Mouse (Mus musculus) induced T-regulatory cell, adult 2 months (primary cell): ENCODE data around the gene Hsd17b1.

Source experiments
- DNase-seq: peaks from one replicate; pipeline ENCODE4 v3.0.0-alpha.2; 2012; ENCODE audit warnings: low read depth

Gene Hsd17b1

DNA sequence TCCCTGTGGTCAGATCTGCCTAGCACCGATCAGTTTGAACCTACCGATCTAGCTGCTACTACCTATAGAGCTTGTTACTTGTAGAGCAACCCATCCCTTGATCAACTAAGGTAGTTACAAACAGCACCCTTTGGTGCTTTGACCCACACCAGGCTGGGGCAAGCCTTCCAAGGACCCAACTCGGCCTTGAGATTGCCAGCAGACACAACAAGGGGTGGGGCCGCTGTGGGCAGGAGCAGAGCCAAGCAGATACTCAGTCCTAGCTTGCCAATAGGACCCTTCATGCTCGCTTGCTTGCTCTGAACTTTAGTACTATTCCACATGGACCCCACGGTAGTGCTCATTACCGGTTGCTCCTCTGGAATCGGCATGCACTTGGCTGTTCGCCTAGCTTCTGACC is at the start of gene Hsd17b1:
Gene Hsd17b1, plus strand, starts transcription at position 291 of the 400 bp plus-strand sequence.
- no peak for DNase-seq

DNA sequence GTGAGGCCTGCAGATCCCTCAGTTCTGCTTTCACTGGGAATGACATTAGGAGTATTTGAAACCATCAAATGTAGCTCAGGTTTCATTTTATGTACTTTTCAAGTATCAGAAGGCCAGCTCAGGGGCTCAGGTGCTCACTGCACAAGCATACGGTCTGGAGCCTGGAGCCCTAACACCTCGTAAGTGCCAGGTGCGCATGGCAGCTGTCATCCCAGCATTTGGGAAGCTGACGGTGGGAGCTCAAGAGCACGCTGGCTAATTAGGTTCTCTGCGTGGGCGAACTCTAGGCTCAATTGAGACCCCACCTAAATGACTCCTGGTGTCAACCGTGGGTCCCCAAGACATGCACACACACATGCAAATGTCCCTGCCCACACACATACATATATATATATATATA is 48.9 kb upstream of the Hsd17b1 start:
- no peak for DNase-seq

DNA sequence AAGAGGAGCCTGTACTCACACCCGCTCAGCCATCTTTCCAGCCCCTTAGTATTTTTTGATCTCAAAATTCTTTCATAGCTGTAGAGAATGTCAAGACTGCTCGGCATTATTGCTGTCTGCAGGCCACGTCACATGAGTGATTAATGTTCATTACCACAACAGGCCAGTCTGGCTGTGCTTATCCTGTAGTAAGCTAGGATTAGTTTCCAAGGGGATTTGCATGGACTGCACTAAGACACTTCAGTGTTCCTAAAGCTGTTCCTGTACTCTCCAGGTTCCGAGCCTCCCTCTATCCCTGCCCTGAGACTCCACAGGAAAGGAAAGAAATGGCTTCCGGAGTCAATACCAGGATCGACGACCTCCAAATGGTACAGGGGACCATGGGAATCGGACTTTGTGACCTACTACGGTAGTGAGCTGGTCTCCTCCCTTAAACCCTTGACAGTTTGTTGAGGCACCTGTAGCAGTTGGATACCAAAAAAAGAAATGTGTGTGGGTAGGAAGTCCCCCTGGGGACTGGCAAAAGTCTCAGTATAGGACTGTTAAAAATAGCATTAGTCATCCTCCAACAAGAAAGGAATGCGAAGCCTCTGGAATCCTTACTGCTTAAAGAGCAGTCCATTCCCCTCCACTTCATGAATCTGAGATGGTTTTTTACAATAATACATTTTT is 47.9 kb upstream of the Hsd17b1 start:
- no peak for DNase-seq

DNA sequence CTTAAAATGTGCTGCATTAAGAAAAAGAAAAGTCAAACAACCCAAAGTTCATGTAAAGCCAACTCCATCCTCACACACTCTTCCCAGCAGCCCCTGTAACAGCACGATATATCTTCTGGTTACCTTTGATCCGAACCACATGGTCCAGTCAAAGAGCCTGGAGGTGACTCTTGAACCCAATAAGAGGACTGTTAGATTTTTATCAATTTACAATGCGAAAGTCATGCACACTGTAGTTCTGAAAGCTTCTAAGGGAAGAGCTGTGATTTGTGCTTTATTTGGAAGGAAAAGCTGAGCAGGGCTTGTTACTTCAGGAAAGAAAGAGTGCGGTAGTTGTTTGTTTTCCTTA is 47.4 kb upstream of the Hsd17b1 start:
- no peak for DNase-seq

DNA sequence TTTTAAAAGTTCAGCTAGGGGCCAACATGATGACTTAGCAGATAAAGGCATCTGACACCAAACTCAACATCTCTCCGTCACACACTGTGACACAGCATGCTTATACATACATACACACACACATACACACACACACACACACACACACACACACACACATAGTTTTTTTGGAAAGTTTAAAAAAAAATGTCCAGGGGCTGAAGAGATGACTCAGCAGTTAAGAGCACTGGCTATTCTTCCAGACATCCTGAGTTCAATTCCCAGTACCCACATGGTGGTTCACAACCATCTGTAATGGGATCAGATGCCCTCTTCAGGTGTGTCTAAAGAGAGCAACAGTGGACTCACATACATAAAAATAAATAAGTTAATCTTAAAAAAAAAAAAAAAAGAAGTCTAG is 46.7 kb upstream of the Hsd17b1 start:
- no peak for DNase-seq

DNA sequence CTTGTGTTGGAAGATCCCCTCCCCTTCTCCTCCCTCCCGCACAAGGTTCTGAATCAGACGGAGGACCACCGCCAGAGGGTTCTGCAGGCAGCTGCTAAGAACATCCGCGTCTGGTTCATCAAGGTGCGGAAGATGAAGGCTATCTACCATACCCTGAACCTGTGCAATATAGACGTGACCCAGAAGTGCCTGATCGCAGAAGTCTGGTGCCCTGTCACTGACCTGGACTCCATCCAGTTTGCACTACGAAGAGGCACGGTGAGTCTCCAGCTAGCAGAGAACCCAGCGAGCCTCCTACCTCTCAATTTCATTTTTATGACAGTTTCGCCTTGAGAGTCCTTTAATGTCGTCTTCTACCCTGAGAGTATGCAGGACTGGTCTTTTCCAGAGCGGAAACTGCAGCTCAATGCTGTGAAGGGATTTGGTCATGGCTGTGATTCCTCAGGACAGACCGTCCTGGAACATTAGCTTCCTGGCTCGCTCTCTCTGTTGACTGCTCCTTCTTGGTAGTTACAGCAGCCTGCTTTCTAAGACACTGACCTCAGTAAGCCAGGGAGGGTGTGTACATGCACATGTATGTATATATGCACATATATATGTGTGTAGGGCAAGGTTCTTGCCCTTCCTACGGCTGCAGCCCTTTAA is 44.2 kb upstream of the Hsd17b1 start:
- no peak for DNase-seq

DNA sequence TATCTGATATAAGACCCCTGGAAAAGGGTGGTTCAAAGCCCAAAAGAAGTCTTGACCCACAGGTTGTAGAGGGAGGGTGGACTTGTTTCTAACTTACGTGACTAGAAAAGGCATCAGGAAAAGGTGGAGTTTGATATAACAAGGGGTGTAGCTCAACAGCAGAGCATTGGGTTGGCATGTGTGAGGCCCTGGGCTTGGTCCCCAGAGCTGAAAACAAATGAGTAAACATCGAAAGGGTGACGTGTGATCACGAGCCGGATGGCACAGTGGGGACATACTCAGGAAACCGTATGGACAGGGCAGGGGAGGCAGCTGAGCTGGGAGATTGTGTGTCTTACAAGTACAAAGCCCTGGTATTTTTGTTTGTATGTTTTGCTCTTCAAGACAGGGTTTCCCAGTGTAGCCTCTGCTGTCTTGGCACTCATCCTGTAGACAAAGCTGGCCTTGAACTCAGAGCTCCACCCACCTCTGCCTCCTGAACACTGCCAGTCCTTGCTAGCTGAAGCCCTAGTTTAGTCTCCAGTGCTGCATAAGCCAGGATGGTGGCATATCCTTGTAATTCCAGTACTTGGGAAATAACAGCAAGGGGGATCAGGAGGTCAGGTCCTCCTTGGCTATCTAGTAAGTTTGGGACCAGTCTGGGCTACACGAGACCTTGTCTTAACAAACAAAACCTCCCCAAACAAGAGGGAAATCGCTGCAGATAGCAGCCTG is 43.4 kb upstream of the Hsd17b1 start:
- DNase-seq = no peak

DNA sequence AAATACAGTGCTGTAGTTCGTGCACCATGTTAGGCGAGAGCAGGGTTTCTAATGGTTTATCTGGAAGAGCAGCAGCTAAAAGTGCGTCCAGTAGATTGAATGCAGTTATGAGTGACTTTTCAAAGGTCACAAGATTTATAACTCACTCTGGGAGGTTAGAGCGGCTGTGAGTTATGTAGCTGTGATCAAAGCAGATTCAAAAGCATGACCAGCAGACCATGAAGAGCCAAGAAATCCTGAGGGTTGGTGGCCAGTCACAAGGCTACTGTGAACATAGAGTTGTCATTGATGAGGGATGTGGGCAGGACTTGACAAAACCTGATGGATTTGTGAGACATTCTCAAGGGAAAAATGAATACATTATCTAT is 42.9 kb upstream of the Hsd17b1 start:
- no peak for DNase-seq

DNA sequence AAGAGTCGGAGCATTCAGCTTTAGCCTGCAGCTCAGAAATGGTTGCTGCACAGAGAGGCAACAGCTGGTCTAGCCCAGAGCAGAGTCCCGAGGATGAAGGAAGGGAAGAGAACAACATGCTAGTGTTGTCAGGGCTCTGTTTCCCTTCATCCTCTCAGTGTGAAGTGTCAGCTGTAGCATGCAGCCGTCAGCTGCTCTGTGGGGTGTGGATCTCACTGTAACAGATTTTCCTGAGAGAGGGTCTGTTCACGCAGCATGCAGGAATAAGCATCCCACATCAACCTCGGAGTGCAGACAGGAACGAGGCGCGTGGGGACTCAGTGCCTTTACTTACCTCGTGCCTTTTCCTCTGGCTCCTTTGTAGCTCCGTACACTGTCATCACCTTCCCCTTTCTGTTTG is 40.4 kb upstream of the Hsd17b1 start:
- no peak for DNase-seq

DNA sequence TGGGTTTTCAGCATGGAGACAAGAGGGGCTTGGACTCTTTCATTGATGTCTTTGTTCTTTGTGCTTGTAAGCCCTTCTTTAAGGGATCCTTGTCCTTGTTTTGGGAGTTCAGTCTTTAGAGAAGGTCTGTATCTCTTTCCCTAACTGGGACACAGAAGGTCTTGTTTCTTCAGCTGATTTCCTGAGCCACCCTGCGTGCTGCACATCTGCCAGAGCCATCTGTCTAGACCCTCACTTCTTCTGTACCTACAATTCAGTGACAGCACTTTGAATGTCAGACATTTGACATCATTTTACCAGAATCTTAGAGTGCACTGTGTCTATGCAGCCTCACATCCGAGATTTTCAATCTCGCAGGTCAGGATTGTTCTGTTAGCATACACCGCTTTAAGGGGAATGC is 32.4 kb upstream of the Hsd17b1 start:
- no peak for DNase-seq

DNA sequence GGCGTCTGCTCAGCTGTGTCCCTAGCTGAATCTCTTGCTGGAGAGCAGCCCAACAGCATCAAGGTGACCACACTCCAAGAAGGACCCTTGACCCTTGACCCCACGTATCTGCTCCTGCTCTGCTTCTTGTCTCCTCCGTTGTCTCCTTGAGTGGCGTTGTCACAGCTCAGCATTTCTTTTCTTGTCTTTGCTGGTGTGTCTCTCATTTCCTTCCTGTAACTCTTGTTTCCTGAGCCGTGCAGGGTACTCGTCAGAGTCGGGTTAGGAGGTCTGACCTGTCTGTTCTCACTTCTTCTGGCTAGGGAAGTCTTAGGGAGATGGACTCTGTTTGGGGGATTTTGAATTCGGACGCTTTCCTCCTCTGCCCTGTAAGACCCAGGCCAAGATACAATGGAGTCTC is 31.8 kb upstream of the Hsd17b1 start:
- peak; percentile 52 for DNase-seq

DNA sequence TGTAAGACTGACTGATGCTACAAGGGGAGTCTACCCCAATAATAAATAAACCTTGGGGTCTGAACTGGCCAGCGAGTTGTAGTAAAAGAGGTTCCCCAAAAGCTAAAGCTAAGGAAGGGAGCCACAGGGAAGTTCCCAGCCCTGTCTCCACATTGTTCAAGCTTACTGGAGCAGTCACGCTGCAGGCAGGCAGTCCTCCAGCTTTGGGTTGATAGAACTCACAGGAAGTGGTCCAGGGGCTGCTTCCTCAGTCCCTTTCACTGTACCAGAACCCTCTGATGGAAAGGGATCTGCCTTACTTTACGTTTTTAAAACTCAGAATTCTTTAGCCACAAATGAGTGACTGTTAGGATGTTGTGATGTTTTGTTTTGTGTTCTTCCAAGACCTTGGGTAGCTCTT is 30.7 kb upstream of the Hsd17b1 start:
- no peak for DNase-seq

DNA sequence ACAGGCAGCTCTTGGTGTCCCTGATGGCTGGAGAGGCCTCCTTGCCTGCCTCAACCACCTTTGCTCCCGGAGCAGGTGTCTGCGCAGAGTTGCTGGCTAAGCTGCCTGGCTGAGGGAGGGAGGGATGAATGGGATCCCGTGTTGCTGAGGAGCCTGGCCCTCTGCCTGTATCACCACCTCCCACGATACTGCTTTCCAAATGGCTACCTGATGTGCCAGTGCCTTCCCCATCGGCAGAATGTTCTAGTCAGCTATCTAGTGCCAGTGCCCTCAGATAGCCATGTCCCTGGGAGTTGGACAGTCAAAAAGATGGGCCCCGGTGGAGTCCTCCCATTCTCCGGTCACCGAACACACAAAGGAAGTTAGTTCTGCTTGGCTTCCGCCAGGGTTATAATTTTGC is 27.9 kb upstream of the Hsd17b1 start:
- DNase-seq = no peak

DNA sequence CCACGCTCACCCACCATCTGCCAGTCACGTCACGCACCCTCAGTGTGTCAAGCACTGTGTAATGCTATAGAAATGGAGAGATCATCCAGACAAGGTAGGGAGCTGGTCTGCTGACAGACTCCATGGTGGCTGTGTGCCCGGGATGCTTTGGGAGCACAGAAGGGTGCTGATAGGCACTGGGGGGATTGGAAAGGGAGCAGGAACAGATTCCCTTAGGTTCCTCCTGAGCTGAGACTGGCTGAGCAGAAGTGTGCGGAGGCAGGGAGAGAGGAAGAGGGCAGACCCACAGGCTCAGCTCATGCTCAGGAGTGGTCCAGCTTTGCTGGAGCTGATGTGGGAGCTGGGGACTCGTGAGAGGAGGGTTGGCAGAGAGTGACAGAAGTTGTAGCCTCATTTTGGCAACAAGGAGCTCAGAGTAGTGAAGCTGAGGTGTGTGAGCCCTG is 27.1 kb upstream of the Hsd17b1 start:
- DNase-seq = no peak

DNA sequence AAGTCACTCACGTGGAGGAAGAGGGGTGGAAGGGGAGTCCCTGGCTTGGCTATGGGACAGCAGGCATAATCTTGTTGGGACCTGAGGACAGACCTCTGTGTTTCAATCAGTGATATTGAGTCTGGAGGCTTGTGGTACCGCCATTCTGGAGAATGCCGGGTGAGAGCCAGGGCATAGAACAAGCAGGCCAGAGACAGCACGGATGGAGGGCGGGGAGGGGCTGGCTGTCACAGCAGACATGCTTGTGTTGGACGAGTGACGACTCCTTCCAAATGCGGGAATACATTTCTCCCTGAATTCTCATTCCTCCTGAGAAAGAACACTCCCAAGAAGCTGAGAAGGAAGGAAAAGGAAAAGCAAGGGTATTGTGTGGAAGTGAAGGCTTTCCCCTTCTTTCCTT is 26.6 kb upstream of the Hsd17b1 start:
- no peak for DNase-seq

DNA sequence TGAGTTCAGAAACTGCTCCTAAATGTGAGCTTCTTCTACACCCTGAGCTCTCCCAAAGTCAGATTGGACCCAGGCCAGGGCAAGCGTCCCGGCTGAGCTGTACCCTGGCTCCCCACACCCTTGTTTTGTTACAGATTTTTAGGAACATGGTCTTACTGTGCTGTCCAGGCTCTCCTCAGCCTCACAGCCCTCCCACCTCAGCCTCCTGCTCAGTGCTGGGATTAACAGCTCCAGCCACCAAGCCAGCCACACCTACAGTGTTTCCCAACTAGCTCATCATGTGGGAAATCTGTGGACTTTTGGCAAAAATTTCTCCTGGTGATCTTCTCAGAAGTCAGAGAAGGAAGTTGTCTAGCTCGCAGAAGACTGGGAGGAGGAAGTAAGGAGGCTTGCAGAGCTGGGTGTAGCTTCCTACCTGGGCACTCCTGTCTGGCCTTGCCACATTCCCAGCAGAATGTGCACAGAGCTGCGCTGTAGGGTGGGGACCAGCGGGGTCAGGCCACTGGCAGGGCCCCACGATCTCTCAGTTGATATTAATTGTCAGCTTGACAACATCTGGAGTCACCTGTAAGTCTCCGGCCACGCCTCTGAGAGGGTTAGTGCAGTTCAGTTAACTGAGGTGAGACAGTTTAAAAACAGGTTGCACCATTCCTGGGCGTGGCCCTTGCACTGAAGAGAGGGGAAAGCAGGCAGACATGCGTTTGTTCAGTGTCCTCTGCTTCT is 25.3 kb upstream of the Hsd17b1 start:
- no peak for DNase-seq

DNA sequence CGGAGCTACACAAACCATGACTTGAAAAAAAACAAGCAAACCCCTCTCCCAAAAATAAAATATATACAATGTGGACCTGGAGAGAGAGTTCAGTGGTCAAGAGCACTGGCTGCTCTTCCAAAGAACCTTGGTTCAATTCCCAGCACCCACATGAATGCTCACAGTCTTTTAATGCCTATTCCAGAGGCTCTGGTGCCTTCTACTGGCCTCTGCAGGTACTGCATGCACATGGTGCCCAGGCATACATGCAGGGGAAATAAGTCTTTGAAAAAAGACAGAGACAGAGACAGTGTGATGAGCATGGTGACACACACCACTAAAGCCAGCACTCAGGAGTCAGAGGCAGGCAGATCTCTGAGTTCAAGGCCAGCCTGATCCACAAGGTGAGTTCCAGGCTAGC is 24.2 kb upstream of the Hsd17b1 start:
- DNase-seq = peak; percentile 60

DNA sequence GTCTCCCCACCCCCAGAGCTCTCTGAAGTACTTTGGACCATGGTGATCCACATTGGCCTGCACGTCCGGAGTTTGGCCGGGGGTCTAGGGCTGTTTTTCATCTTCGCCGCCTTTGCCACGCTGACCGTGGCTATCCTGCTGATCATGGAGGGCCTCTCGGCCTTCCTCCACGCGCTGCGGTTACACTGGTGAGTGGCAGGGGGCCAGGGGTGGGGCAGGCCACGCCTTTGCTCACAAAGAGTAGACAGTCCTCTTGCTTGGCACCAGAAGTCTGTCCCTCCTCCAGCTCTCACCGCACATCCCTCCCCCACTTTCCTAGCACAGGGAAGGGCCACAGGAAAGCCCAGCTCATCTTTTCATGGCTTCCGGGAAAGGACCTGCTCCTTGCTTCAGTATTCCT is 22.8 kb upstream of the Hsd17b1 start:
- DNase-seq = no peak

DNA sequence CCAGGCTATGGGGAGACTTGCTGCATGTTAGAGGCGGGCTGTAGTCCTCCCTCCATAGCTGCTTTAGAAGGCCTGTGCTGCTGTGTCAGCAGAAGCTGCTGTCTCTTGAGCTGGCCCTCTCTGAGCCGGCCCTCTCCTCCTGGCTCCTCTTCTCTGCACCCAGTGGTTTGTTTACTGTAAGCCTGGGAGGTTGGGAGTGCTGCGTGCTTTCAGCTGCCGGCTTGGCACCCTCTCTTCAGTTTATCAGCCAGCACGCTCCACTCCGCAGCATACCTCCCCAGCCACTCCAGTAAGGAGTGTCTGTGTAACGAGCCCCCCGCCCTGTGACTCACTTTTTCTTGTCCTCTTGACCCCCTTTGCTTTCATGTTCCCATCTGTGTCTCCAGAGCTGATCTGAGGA is 21.3 kb upstream of the Hsd17b1 start:
- DNase-seq = no peak

DNA sequence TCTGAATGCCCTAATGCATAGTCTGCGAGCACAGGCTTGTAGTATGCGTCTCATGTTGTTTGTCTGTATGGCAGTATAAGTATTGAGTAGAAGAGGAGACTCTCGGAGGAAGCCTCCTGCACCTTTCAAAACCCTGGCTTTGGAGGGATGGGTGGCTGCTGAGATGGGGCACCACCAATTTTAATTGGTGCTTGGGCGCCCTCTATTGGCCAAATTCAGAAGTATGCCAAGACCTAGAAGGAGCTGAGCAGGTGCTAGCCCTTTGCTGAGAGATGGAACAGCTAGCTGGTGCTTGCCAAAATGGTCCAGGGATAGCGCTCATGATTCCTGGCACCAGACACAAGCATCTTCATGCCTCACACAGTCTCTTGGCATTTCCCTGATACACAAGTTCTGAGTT is 20.4 kb upstream of the Hsd17b1 start:
- peak; percentile 93 for DNase-seq

DNA sequence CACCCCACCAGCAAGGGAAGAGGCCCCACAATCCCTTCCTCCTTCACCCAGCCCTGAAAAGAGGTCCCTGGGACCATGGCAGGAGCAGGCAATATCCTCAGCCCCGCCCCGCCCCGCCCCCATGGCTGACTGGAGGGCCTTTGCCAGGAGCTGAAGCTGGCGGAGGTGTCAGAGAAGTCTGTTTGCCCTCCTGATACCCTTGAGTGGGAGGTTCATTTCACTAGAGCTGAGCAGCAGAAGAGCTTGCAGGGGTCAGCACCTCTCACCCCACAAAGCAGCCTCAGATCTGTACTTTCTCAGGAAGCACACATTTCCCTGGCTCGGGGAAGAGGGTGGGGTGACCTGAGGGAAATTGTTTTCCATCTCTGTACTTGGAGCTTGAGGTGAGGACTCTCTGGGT is 19.5 kb upstream of the Hsd17b1 start:
- peak; percentile 51 for DNase-seq

DNA sequence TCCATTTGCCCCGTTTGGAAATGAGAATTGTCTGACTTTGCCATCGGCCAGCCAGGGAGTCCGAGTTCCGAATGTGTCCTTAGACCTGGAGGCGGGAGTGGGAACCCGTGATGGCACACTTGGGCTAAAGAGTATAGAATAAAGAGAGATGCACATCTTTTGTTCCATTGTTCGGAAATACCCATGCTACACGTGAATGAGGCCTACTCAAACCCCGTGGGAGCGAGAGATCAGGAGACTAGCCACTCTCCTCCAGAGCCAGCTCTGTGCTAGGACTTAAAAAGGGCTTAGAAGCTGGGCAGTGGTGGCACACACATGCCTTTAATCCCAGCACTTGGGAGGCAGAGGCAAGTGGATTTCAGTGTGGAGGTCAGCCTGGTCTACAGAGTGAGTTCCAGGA is 18.7 kb upstream of the Hsd17b1 start:
- DNase-seq = peak; percentile 42

DNA sequence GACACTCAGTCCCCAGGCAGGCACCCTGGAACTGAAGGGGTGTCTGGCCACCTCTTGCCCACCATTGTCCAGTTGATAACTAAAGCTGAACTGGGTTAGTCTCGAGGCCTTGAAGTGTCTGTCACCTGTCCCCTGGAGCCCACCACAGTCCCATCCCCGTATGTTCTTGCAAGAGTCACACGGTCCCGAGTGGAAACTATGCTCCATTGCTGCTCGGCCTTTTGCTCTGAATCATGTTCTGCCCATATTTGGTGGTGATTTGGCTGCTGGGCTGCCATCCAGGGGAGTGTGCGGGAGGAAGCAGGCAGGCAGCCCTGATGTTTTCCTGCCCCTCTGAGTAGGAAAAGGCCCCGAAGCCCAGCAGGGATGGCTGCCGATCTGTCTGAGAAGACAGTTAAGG is 18.1 kb upstream of the Hsd17b1 start:
- DNase-seq = peak; percentile 47
